21 mouse cellular contexts compared by ENCODE assay signal in genomic region chr1:177029032-177029431, GRCm38 (mm10).
A peak's percentile ranks its signal among the peaks of the same experiment; 100 is the strongest.
DNase-seq lines count a peak whose midpoint lies in the region; ATAC-seq and TF ChIP-seq lines count a peak whose summit lies in the region.
"Had no signal": no experiment of that assay in that cellular context is flagged by ENCODE, and none has a peak within 500 bp of the region (broad histone marks: within the 10 kb centered on the region; RNA-seq: fewer than 3 reads in every experiment).

No protein-coding gene starts in this region.

- ATAC-seq in hindbrain, embryonic 14.5 days (ENCODE audit: low FRiP score), result no peak
- ATAC-seq: activated CD4-positive, CD25-positive, alpha-beta regulatory T cell, adult 4 months; forebrain, embryonic 13.5 days; forebrain, embryonic 15.5 days; forebrain, postnatal 0 days had no signal

- no peaks in the 10 kb centered on the region for H3K79me3 ChIP-seq in C2C12 (ENCODE audit: low read depth)

- H3K36me3 ChIP-seq in C2C12 (ENCODE audit: control insufficient read depth, insufficient read depth) (peaks cover 11% of the 10 kb centered on the region), myocyte (ENCODE audit: control insufficient read depth, insufficient read depth) (peaks cover 4% of the 10 kb centered on the region)
- peaks cover 19% of the 10 kb centered on the region; the same call in 1 of the 2 replicates for H3K36me3 ChIP-seq in hindbrain, embryonic 14.5 days (replicated peaks; ENCODE audit: control insufficient read depth, insufficient read depth)

- no peaks in the 10 kb centered on the region for H3K27me3 ChIP-seq in C2C12 (ENCODE audit: control insufficient read depth, insufficient read depth, insufficient read length)
- H3K27me3 ChIP-seq in myocyte (ENCODE audit: control insufficient read depth, insufficient read depth, insufficient read length), result no peaks in the 10 kb centered on the region
- no peaks in the 10 kb centered on the region for H3K27me3 ChIP-seq in hindbrain, embryonic 14.5 days (ENCODE audit: control insufficient read depth, insufficient read depth, low read length)
- H3K27me3 ChIP-seq: embryonic facial prominence, embryonic 12.5 days; forebrain, embryonic 13.5 days; forebrain, embryonic 15.5 days had no signal

- no peak overlapping the region for H3K4me3 ChIP-seq in layer of hippocampus, adult 2 months
- H3K4me3 ChIP-seq in C2C12 (ENCODE audit: insufficient read depth, poor library complexity, severe bottlenecking), result no peak overlapping the region
- H3K4me3 ChIP-seq in myocyte, result no peak overlapping the region
- no peak overlapping the region for H3K4me3 ChIP-seq in hindbrain, embryonic 14.5 days (replicated peaks; ENCODE audit: low read length)
- H3K4me3 ChIP-seq: embryonic facial prominence, embryonic 10.5 days; embryonic facial prominence, embryonic 12.5 days; forebrain, embryonic 13.5 days; forebrain, embryonic 15.5 days had no signal

- no peaks in the 10 kb centered on the region for H3K9me3 ChIP-seq in hindbrain, embryonic 14.5 days (ENCODE audit: control insufficient read depth, low read length)
- H3K9me3 ChIP-seq: embryonic facial prominence, embryonic 10.5 days; embryonic facial prominence, embryonic 12.5 days; forebrain, embryonic 13.5 days; forebrain, embryonic 15.5 days had no signal

- WGBS in hindbrain, embryonic 14.5 days, result 90% methylated on average over 2 of the region's 2 CpGs

- H3K4me2 ChIP-seq in myocyte (ENCODE audit: low read depth), result peak overlapping the region; percentile 18
- no peak overlapping the region for H3K4me2 ChIP-seq in hindbrain, embryonic 14.5 days (replicated peaks)
- H3K4me2 ChIP-seq: embryonic facial prominence, embryonic 12.5 days; forebrain, embryonic 13.5 days; forebrain, embryonic 15.5 days had no signal

- no peak for TF ChIP-seq POLR2A in myocyte (IDR thresholded peaks at IDR 0.05; ENCODE audit: insufficient read length, low read depth)

- H3K9ac ChIP-seq in hindbrain, embryonic 14.5 days, result no peak overlapping the region
- H3K9ac ChIP-seq: embryonic facial prominence, embryonic 12.5 days; forebrain, embryonic 13.5 days; forebrain, embryonic 15.5 days; forebrain, postnatal 0 days had no signal

- H3ac ChIP-seq in C2C12 (ENCODE audit: control insufficient read depth, insufficient read length, low read depth), result no peak overlapping the region
- H3ac ChIP-seq in myocyte (ENCODE audit: control insufficient read depth, insufficient read length), result no peak overlapping the region

- H3K4me1 ChIP-seq in hindbrain, embryonic 14.5 days (replicated peaks; ENCODE audit: control insufficient read depth, insufficient read depth, low read length), result no peaks in the 10 kb centered on the region
- H3K4me1 ChIP-seq: embryonic facial prominence, embryonic 10.5 days had no signal

- DNase-seq in layer of hippocampus, adult 2 months (ENCODE audit: low spot score in 2 of 2), result no peak
- DNase-seq in layer of hippocampus, adult 9-10 months (ENCODE audit: low spot score), result no peak
- DNase-seq in 3T3-L1 (ENCODE audit: low read depth, low spot score), result peak; percentile 55
- no peak for DNase-seq in urinary bladder, postnatal 36 days (ENCODE audit: low spot score in 2 of 2)
- DNase-seq in hindbrain, embryonic 14.5 days (ENCODE audit: low spot score), result no peak
- DNase-seq: adrenal gland, adult 8-10 months; adrenal gland, postnatal 14 days; adrenal gland, postnatal 36 days; B cell, adult 2 months; cerebellum, adult 11-12 months; cerebellum, adult 2 months; cerebellum, adult 9-10 months; cerebellum, postnatal 10 days; forebrain, postnatal 0 days had no signal

- H3K27ac ChIP-seq in layer of hippocampus, adult 2 months, result peak overlapping the region; percentile 86
- H3K27ac ChIP-seq in hindbrain, embryonic 14.5 days, result no peak overlapping the region
- H3K27ac ChIP-seq: embryonic facial prominence, embryonic 10.5 days; embryonic facial prominence, embryonic 12.5 days; forebrain, embryonic 13.5 days had no signal

- no peak for TF ChIP-seq CTCF in layer of hippocampus, adult 2 months (conservative IDR thresholded peaks at IDR 0.05)
- TF ChIP-seq CTCF in C2C12 (IDR thresholded peaks at IDR 0.05; ENCODE audit: control insufficient read depth, insufficient read depth, insufficient read length), result no peak

- H3K79me2 ChIP-seq in C2C12 (ENCODE audit: control insufficient read depth, insufficient read depth) (no peaks in the 10 kb centered on the region), myocyte (ENCODE audit: control insufficient read depth, insufficient read depth) (no peaks in the 10 kb centered on the region)

TF ChIP-seq in C2C12, 6 proteins besides CTCF, POLR2A, EP300 and RAD21:
- TF ChIP-seq FOSL1 (IDR thresholded peaks at IDR 0.05; ENCODE audit: insufficient read depth, low read length, poor library complexity, severe bottlenecking) (no peak), CEBPB (IDR thresholded peaks at IDR 0.05; ENCODE audit: low read depth) (no peak), MYOD1 (IDR thresholded peaks at IDR 0.05; ENCODE audit: control insufficient read depth, insufficient read length, low read depth) (peak; percentile 73), USF1 (IDR thresholded peaks at IDR 0.05; ENCODE audit: low read depth) (no peak), MAX (IDR thresholded peaks at IDR 0.05) (no peak)

TF ChIP-seq in myocyte, 11 proteins besides CTCF, POLR2A, EP300 and RAD21:
- peak in 1 of 3 experiments; percentile 35 for TF ChIP-seq MYOD1 (IDR thresholded peaks at IDR 0.05; ENCODE audit: control insufficient read depth in 1 of 3, insufficient read length in 2 of 3, low read depth in 2 of 3)
- no peak for TF ChIP-seq CEBPB (IDR thresholded peaks at IDR 0.05; ENCODE audit: insufficient read depth, poor library complexity, severe bottlenecking)
